Mouse (Mus musculus): ENCODE results near the gene Trarg1. TPM values are rescaled to one million over a fixed set of nuclear protein-coding genes. Genes with fewer than 3 reads are reported as not detected.

The Trarg1 gene
- total and polyA plus RNA-seq, 2 experiments from 2014 or later: 0.46 to 0.82 TPM

DNA sequence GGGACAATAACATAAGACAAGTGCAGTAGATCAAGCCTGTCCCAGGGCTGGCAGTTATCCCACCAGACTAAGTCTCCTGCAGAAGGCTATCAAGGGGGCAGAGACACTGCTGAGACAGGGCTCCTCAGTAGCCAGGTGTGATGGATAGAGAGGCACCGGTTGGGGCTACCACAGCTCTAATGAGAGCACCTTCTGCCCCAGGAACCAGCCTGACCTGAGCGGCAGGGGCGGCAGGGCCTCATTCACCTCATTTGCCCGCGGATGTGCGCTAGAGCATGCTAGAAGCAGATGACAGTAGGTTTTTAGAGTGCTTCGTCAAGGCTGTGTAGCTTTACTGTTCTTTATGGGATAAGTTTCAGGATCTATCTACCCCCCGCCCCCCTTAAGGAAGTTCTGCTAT lies 44.3 kb downstream of the Trarg1 start:
- no peak for DNase-seq (ENCODE audit: low spot score)
- WGBS: 79% methylated on average over 8 of the region's 8 CpGs
- Histone ChIP-seq H3K27me3 (ENCODE audit: control insufficient read depth, insufficient read depth, low read length) (no peaks in the 10 kb centered on the region), H3K27ac (ENCODE audit: low read depth) (no peak overlapping the region), H3K36me3 (replicated peaks; ENCODE audit: control insufficient read depth, insufficient read depth, low read length) (peaks cover 19% of the 10 kb centered on the region), H3K4me3 (ENCODE audit: low read depth, low read length) (no peak overlapping the region), H3K9ac (replicated peaks; ENCODE audit: low read depth, low read length) (no peak overlapping the region), H3K4me2 (ENCODE audit: low read depth, low read length) (no peak overlapping the region), H3K9me3 (replicated peaks; ENCODE audit: control insufficient read depth, low read length) (no peaks in the 10 kb centered on the region), H3K4me1 (ENCODE audit: control insufficient read depth, insufficient read depth) (no peaks in the 10 kb centered on the region)
- ATAC-seq (ENCODE audit: insufficient read depth, low read depth): no peak
- TF ChIP-seq CTCF (IDR thresholded peaks at IDR 0.05; ENCODE audit: low read depth) (no peak), EP300 (IDR thresholded peaks at IDR 0.05; ENCODE audit: low read depth) (no peak)

DNA sequence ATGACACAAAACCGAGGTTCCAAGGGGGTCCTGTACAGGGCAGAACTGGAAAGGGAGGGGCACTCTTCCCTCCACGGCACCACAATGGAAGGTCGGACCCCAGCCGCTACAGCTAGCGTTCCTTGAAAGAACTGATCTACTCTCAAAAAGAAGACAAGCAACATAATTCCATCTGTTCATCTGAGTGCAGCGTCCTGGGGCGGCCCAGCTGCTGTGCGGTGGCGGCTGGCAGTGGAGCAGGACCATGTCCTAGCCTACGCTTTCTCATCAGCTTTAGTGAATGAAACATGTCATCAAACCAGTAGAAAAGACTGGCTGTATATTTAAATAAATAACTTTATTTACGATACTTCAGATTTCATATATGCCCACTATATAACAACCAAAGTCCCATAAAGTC lies 48.5 kb downstream of the Trarg1 start:
- Histone ChIP-seq H3K9me3 (replicated peaks; ENCODE audit: control insufficient read depth, low read length) (no peaks in the 10 kb centered on the region), H3K36me3 (replicated peaks; ENCODE audit: control insufficient read depth, insufficient read depth, low read length) (peaks cover 47% of the 10 kb centered on the region), H3K4me3 (ENCODE audit: low read depth, low read length) (no peak overlapping the region), H3K27me3 (ENCODE audit: control insufficient read depth, insufficient read depth, low read length) (no peaks in the 10 kb centered on the region), H3K27ac (ENCODE audit: low read depth) (no peak overlapping the region), H3K4me2 (ENCODE audit: low read depth, low read length) (no peak overlapping the region), H3K9ac (replicated peaks; ENCODE audit: low read depth, low read length) (no peak overlapping the region), H3K4me1 (ENCODE audit: control insufficient read depth, insufficient read depth) (no peaks in the 10 kb centered on the region)
- no peak for TF ChIP-seq EP300 (IDR thresholded peaks at IDR 0.05; ENCODE audit: low read depth)
- no peak for TF ChIP-seq CTCF (IDR thresholded peaks at IDR 0.05; ENCODE audit: low read depth)
- WGBS: 91% methylated on average over 11 of the region's 11 CpGs
- DNase-seq (ENCODE audit: low spot score) (no peak), ATAC-seq (ENCODE audit: insufficient read depth, low read depth) (no peak)

DNA sequence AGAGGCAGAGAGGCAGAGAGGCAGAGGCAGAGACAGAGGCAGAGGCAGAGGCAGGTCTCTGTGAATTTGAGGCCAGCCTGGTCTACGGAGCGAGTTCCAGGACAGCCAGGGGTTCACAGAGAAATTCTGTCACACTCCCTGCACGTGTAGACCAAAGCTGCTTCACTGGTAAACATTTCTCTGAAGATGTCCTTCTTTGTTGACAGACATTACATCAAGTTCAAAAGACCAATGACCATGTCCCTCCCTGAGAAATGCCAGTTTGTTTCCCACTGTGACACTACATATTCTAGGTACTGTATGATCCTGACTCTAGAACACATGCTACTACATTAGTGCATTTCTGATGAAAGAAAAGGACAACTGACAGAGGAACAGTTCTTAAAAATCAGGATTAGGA lies 51.0 kb downstream of the Trarg1 start:
- ATAC-seq (ENCODE audit: insufficient read depth, low read depth): no peak
- H3K4me2 ChIP-seq (ENCODE audit: low read depth, low read length): no peak overlapping the region
- DNase-seq (ENCODE audit: low spot score): no peak
- 0 out of 2 replicates have a peak, but pooled peaks cover 3% of the 10 kb centered on the region for H3K4me1 ChIP-seq (ENCODE audit: control insufficient read depth, insufficient read depth)
- no peaks in the 10 kb centered on the region for H3K27me3 ChIP-seq (ENCODE audit: control insufficient read depth, insufficient read depth, low read length)
- TF ChIP-seq CTCF (IDR thresholded peaks at IDR 0.05; ENCODE audit: low read depth) (no peak), EP300 (IDR thresholded peaks at IDR 0.05; ENCODE audit: low read depth) (no peak)
- H3K9me3 ChIP-seq (replicated peaks; ENCODE audit: control insufficient read depth, low read length): no peaks in the 10 kb centered on the region
- peaks cover 71% of the 10 kb centered on the region for H3K36me3 ChIP-seq (replicated peaks; ENCODE audit: control insufficient read depth, insufficient read depth, low read length)
- no peak overlapping the region for H3K9ac ChIP-seq (replicated peaks; ENCODE audit: low read depth, low read length)
- 0 out of 2 replicates have a peak overlapping the region, but pooled peaks have one; percentile 16 for H3K27ac ChIP-seq (ENCODE audit: low read depth)
- WGBS: 74% methylated on average over 3 of the region's 3 CpGs
- H3K4me3 ChIP-seq (ENCODE audit: low read depth, low read length): no peak overlapping the region

DNA sequence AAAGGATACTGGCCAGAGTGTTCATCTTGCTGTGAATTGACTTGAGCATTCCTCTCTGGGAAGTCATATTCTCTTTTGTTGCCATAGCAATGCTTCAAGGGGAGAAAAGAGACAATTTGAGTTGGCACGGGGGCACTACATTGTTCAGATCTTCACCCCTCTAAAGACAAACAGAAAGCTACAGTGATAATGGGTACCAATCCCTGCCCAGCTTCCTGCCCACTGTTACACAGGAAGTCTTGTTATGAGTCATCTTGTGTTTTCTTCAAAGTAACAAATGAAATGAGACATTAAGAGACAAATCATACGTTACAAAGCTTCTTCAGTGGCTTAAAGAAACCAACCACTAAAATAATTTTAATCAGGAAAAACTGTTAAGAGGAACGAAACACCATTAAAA lies 55.0 kb downstream of the Trarg1 start:
- Histone ChIP-seq H3K27me3 (ENCODE audit: control insufficient read depth, insufficient read depth, low read length) (no peaks in the 10 kb centered on the region), H3K4me2 (ENCODE audit: low read depth, low read length) (no peak overlapping the region), H3K27ac (ENCODE audit: low read depth) (peak overlapping the region; percentile 41; the same call in 1 of the 2 replicates), H3K9ac (replicated peaks; ENCODE audit: low read depth, low read length) (no peak overlapping the region), H3K4me3 (ENCODE audit: low read depth, low read length) (no peak overlapping the region), H3K9me3 (replicated peaks; ENCODE audit: control insufficient read depth, low read length) (no peaks in the 10 kb centered on the region), H3K36me3 (replicated peaks; ENCODE audit: control insufficient read depth, insufficient read depth, low read length) (peaks cover 54% of the 10 kb centered on the region), H3K4me1 (ENCODE audit: control insufficient read depth, insufficient read depth) (0 out of 2 replicates have a peak, but pooled peaks cover 3% of the 10 kb centered on the region)
- no peak for TF ChIP-seq CTCF (IDR thresholded peaks at IDR 0.05; ENCODE audit: low read depth)
- no peak for TF ChIP-seq EP300 (IDR thresholded peaks at IDR 0.05; ENCODE audit: low read depth)
- 77% methylated on average over 3 of the region's 3 CpGs for WGBS
- DNase-seq (ENCODE audit: low spot score) (no peak), ATAC-seq (ENCODE audit: insufficient read depth, low read depth) (no peak)

DNA sequence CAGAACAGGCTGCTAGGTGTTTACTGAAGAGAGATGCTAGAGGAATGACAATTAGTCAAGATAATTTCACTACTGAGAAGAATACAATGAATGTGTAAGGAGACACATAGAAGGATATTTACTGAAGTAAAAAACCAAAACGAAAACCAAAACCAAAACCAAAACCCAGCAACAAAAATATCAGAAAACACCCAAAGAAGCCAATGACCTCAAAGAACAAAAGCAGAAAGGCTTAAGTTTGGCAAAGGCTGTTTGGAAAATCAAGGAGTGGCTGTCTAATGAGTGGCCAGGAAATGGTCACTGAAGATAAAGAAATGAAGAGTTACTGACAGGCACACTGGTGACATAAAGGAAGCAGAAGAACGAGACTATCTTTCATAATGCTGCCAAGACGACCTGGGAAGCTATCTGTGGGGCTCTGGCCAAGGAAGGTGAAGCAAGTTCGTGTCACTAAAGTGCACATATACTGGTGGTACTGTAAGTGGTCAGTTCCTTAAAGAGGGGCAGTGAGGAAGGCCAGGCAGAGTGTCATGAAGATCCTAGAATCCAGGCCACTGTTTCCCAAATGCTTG lies 56.2 kb downstream of the Trarg1 start:
- Histone ChIP-seq H3K9me3 (replicated peaks; ENCODE audit: control insufficient read depth, low read length) (no peaks in the 10 kb centered on the region), H3K4me2 (ENCODE audit: low read depth, low read length) (peak overlapping the region; percentile 15; the same call in 1 of the 2 replicates), H3K27ac (ENCODE audit: low read depth) (peak overlapping the region; percentile 53), H3K4me1 (ENCODE audit: control insufficient read depth, insufficient read depth) (0 out of 2 replicates have a peak, but pooled peaks cover 3% of the 10 kb centered on the region), H3K27me3 (ENCODE audit: control insufficient read depth, insufficient read depth, low read length) (no peaks in the 10 kb centered on the region), H3K4me3 (ENCODE audit: low read depth, low read length) (no peak overlapping the region), H3K9ac (replicated peaks; ENCODE audit: low read depth, low read length) (no peak overlapping the region), H3K36me3 (replicated peaks; ENCODE audit: control insufficient read depth, insufficient read depth, low read length) (peaks cover 50% of the 10 kb centered on the region)
- 43% methylated on average over 4 of the region's 4 CpGs for WGBS
- no peak for ATAC-seq (ENCODE audit: insufficient read depth, low read depth)
- TF ChIP-seq CTCF (IDR thresholded peaks at IDR 0.05; ENCODE audit: low read depth) (no peak), EP300 (IDR thresholded peaks at IDR 0.05; ENCODE audit: low read depth) (no peak)
- DNase-seq (ENCODE audit: low spot score): no peak

DNA sequence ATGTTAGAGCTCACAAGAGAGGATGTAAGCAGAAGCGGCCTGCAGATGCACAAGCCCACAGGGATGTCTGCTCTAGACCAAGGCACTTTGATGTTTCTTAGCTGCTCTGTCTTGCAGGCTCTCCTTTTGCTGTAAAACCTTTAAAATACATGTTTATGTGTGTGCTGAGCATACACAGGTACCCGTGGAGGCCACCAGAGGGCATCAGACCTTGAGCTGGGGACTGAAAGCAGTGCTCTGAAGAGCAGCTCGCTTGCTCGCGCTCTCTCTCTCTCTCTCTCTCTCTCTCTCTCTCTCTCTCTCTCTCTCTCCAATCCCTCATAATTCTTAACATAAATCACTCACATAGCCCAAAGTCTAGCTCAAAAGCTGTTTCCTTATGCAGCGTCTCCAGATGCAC lies 59.5 kb downstream of the Trarg1 start:
- peak; percentile 31 for TF ChIP-seq CTCF (IDR thresholded peaks at IDR 0.05; ENCODE audit: low read depth)
- TF ChIP-seq EP300 (IDR thresholded peaks at IDR 0.05; ENCODE audit: low read depth): no peak
- DNase-seq (ENCODE audit: low spot score) (no peak), ATAC-seq (ENCODE audit: insufficient read depth, low read depth) (no peak)
- 0 out of 2 replicates have a peak, but pooled peaks cover 3% of the 10 kb centered on the region for H3K4me1 ChIP-seq (ENCODE audit: control insufficient read depth, insufficient read depth)
- H3K4me3 ChIP-seq (ENCODE audit: low read depth, low read length): no peak overlapping the region
- no peaks in the 10 kb centered on the region for H3K27me3 ChIP-seq (ENCODE audit: control insufficient read depth, insufficient read depth, low read length)
- H3K9ac ChIP-seq (replicated peaks; ENCODE audit: low read depth, low read length): no peak overlapping the region
- H3K9me3 ChIP-seq (replicated peaks; ENCODE audit: control insufficient read depth, low read length): no peaks in the 10 kb centered on the region
- no peak overlapping the region for H3K4me2 ChIP-seq (ENCODE audit: low read depth, low read length)
- peaks cover 47% of the 10 kb centered on the region for H3K36me3 ChIP-seq (replicated peaks; ENCODE audit: control insufficient read depth, insufficient read depth, low read length)
- WGBS: 74% methylated on average over 6 of the region's 6 CpGs
- no peak overlapping the region for H3K27ac ChIP-seq (ENCODE audit: low read depth)
